ENCODE assay signal across 8 mouse cellular contexts in genomic region chr8:120489142-120489754, GRCm38 (mm10).
DNase-seq lines count a peak whose midpoint lies in the region; ATAC-seq and TF ChIP-seq lines count a peak whose summit lies in the region.

No protein-coding gene starts in this region.

- H3K9me3 ChIP-seq in lung, embryonic 14.5 days (ENCODE audit: low read depth, low read length) = no peaks in the 10 kb centered on the region
- no peaks in the 10 kb centered on the region for H3K9me3 ChIP-seq in neural tube, embryonic 14.5 days (ENCODE audit: control insufficient read depth, low read length)

- peak overlapping the region; percentile 85 for H3K9ac ChIP-seq in lung, embryonic 14.5 days
- H3K9ac ChIP-seq in neural tube, embryonic 14.5 days (replicated peaks; ENCODE audit: low read depth, low read length) = peak overlapping the region; percentile 76

- H3K4me3 ChIP-seq in lung, embryonic 14.5 days (ENCODE audit: low read depth, low read length) = peak overlapping the region; percentile 78
- H3K4me3 ChIP-seq in neural tube, embryonic 14.5 days (ENCODE audit: low read depth, low read length) = peak overlapping the region; percentile 57

- peak overlapping the region; percentile 99 for H3K4me2 ChIP-seq in lung, embryonic 14.5 days
- H3K4me2 ChIP-seq in neural tube, embryonic 14.5 days (ENCODE audit: low read depth, low read length) = peak overlapping the region; percentile 94

- peaks cover 61% of the 10 kb centered on the region for H3K4me1 ChIP-seq in lung, embryonic 14.5 days (ENCODE audit: insufficient read depth)
- peaks cover 69% of the 10 kb centered on the region for H3K4me1 ChIP-seq in neural tube, embryonic 14.5 days (ENCODE audit: control insufficient read depth, insufficient read depth, low read length)

- DNase-seq in layer of hippocampus, postnatal 10 days (ENCODE audit: low spot score in 2 of 2) = peak; percentile 65 to 67
- no peak for DNase-seq in layer of hippocampus, adult 18-20 months (ENCODE audit: low spot score in 2 of 2)
- peak; percentile 61 for DNase-seq in cerebellum, adult 8-10 months
- peak; percentile 80 to 84 for DNase-seq in heart, adult 9 months (ENCODE audit: low spot score in 2 of 2)
- DNase-seq in kidney, adult 18-20 months = peak; percentile 81
- peak; percentile 60 for DNase-seq in lung, embryonic 14.5 days
- DNase-seq in thymus, postnatal 25 days = peak; percentile 93

- no peak for ATAC-seq in lung, embryonic 14.5 days (ENCODE audit: insufficient read depth)
- no peak for ATAC-seq in neural tube, embryonic 14.5 days (ENCODE audit: low read depth)

- H3K36me3 ChIP-seq in lung, embryonic 14.5 days (ENCODE audit: insufficient read depth) = no peaks in the 10 kb centered on the region
- H3K36me3 ChIP-seq in neural tube, embryonic 14.5 days (ENCODE audit: control insufficient read depth, insufficient read depth, low read length) = no peaks in the 10 kb centered on the region

- TF ChIP-seq CTCF in lung, embryonic 14.5 days (IDR thresholded peaks at IDR 0.05; ENCODE audit: low read depth) = no peak

- 0 out of 2 replicates have a peak, but pooled peaks cover 3% of the 10 kb centered on the region for H3K27me3 ChIP-seq in lung, embryonic 14.5 days (ENCODE audit: insufficient read depth, low read length)
- no peaks in the 10 kb centered on the region for H3K27me3 ChIP-seq in neural tube, embryonic 14.5 days (ENCODE audit: control insufficient read depth, insufficient read depth, low read length)

- peak overlapping the region; percentile 97 for H3K27ac ChIP-seq in lung, embryonic 14.5 days (ENCODE audit: low read depth)
- peak overlapping the region; percentile 99 for H3K27ac ChIP-seq in neural tube, embryonic 14.5 days (ENCODE audit: low read depth, low read length)

- under 1% methylated on average over 73 of the region's 73 CpGs for WGBS in lung, embryonic 14.5 days
- WGBS in neural tube, embryonic 14.5 days = under 1% methylated on average over 73 of the region's 73 CpGs

Comparison
In these comparisons a context has a peak if more than half of its experiments do, and no peak if none do; other contexts are left out.
1. DNase-seq: peak in layer of hippocampus, postnatal 10 days (2 of 2), cerebellum, adult 8-10 months (single experiment), heart, adult 9 months (2 of 2), kidney, adult 18-20 months (single experiment), lung, embryonic 14.5 days (single experiment) and thymus, postnatal 25 days (single experiment); none in layer of hippocampus, adult 18-20 months (0 of 2).